Mouse (Mus musculus) limb, embryonic 12.5 days (tissue): ENCODE measurements around the gene 3100002H09Rik. TPM values are rescaled to one million over a fixed set of nuclear protein-coding genes. Genes with fewer than 3 reads are reported as not detected.

Experiments used
- ATAC-seq: fragments of 200-750 bp; cut with Nextera tagmentation; 2 replicates; pipeline ENCODE4 v1.8.0; 2017; ENCODE audit warnings: low read depth, moderate TSS enrichment; ENCODE audit not compliant: insufficient number of reproducible peaks, insufficient read depth, low FRiP score, low TSS enrichment
- H3K27ac ChIP-seq: fragments of 300-500 bp; sonication (generic); 2 replicates; pipeline ENCODE4 v1.5.1; 2016; ENCODE audit warnings: mild to moderate bottlenecking, moderate library complexity
- H3K27me3 ChIP-seq: fragments of 300-500 bp; sonication (generic); 2 replicates; pipeline ENCODE4 v1.6.1; 2016; ENCODE audit warnings: mild to moderate bottlenecking, moderate library complexity
- H3K36me3 ChIP-seq: fragments of 300-500 bp; sonication (generic); 2 replicates; pipeline ENCODE4 v1.6.1; 2016; ENCODE audit warnings: mild to moderate bottlenecking, moderate library complexity
- H3K4me1 ChIP-seq: fragments of 300-500 bp; sonication (generic); replicated peaks from 2 replicates; pipeline ENCODE4 v1.6.1; 2016
- H3K4me2 ChIP-seq: fragments of 300-500 bp; sonication (generic); 2 replicates; pipeline ENCODE4 v1.6.1; 2016; ENCODE audit warnings: mild to moderate bottlenecking, moderate library complexity
- H3K4me3 ChIP-seq: fragments of 300-500 bp; sonication (generic); replicated peaks from 2 replicates; pipeline ENCODE4 v1.5.1; 2016; ENCODE audit warnings: mild to moderate bottlenecking
- H3K9ac ChIP-seq: fragments of 300-500 bp; sonication (generic); replicated peaks from 2 replicates; pipeline ENCODE4 v1.6.1; 2016; ENCODE audit warnings: mild to moderate bottlenecking, moderate library complexity
- H3K9me3 ChIP-seq: fragments of 300-500 bp; sonication (generic); 2 replicates; pipeline ENCODE4 v1.6.1; 2016; ENCODE audit warnings: mild to moderate bottlenecking, moderate library complexity
- WGBS: fragments of 180-500 bp; shearing (Covaris S2); methylation state at CpG from one replicate; pipeline ENCODE4 v1.1.7; 2016; 5-methylcytosine and 5-hydroxymethylcytosine counted together
- polyA plus RNA-seq: library from polyadenylated mRNA; unstranded; fragments of >200 nt; fragmentation: Nextera tagmentation; extraction: Ambion mirVana; gene quantifications from 2 replicates; pipeline ENCODE4 v1.2.1, GENCODE M21; 2016

The 3100002H09Rik gene
- polyA plus RNA-seq = not detected in 2 replicates

DNA sequence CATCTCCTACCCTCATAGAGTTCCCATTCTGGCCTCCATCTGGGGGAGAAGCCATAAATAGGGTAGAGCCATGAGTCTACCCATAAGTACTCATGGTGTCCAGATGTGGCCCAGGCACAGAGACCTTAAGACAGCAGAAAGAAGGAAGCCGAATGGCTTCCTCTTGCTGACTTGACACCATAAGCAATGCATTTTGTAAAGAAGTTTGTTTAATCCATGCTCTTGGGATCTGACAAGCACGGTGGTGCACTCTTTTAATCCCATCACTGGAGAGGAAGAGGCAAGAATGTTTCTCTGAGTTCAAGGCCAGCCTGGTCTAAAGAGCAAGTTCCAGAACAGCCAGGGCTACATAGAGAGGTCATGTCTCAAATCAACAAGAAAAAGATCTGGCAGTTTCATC lies at the start of gene 3100002H09Rik:
Gene 3100002H09Rik (minus strand): TSS at position 101 of the 400 bp plus-strand sequence.
- WGBS = 82% methylated on average over 2 of the region's 2 CpGs
- no peak for ATAC-seq
- Histone ChIP-seq H3K4me1 (peaks cover 8% of the 10 kb centered on the region; the same call in 1 of the 2 replicates), H3K27ac (no peak within 1 kb of the TSS), H3K4me3 (no peak within 1 kb of the TSS), H3K4me2 (no peak within 1 kb of the TSS), H3K36me3 (no peaks in the 10 kb centered on the region), H3K9me3 (no peaks in the 10 kb centered on the region), H3K9ac (no peak within 1 kb of the TSS), H3K27me3 (peaks cover 42% of the 10 kb centered on the region)

DNA sequence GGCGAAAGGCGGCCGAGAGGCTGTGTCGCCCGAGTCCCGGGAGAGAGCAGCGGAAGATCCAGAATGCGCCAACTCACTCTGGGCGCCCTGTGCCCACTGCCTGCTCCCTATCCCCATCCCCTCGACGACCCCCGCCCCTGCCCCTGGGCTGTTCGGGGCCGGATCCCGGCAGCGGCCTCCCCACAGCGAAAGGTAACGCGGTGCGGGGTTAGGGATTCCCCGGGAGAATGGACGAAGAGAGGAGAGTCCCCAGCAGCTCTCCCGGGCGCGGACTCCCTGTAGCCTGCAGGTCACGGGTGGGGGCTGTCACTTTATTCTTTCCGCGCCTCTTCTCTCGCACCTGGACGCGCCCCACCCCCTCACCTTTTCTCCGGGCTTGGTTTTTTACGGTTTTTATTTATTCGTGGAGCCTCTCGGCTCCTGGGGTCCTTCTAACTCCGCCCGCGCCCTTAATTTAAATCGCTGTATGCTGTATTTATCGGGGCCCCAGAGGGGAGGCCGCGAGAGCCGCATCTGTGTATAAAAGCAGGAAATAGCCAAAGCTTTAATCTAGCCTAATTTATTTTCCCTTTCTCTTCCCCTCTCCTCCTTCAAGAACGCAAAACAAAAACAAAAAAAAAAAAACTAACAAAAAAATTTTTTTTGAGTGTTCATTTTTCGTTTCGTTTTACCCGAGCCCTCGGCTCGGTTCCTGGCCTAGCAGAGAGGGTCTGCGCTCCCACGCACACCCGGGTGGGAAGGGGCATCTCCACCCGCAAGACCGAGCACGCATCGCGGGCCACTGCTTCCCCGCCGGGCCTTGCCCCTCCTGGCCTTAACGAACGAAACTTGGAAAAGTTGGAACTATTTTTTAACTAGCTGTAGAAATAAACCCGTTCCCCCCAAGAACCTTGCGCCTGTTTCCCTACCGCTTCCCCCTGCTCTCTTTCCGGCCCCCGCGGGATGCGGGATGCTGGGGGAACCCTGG lies 48.9 kb upstream of the 3100002H09Rik start:
- Histone ChIP-seq H3K4me2 (peak overlapping the region; percentile 96), H3K36me3 (no peaks in the 10 kb centered on the region), H3K9ac (no peak overlapping the region), H3K4me1 (peaks cover 37% of the 10 kb centered on the region), H3K9me3 (no peaks in the 10 kb centered on the region), H3K27ac (no peak overlapping the region), H3K4me3 (peak overlapping the region; percentile 62), H3K27me3 (peaks cover 94% of the 10 kb centered on the region)
- ATAC-seq = no peak
- WGBS = 1% methylated on average over 68 of the region's 68 CpGs

DNA sequence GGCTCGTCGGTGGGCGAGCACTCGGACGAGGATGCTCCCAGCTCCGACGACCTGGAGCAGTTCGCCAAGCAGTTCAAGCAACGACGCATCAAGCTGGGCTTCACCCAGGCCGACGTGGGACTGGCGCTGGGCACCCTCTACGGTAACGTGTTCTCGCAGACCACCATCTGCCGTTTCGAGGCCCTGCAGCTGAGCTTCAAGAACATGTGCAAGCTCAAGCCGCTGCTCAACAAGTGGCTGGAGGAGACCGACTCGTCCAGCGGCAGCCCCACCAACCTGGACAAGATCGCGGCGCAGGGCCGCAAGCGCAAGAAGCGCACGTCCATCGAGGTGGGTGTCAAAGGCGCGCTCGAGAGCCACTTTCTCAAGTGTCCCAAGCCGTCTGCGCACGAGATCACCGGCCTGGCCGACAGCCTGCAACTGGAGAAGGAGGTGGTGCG lies 47.8 kb upstream of the 3100002H09Rik start:
- no peak overlapping the region for H3K27ac ChIP-seq
- no peak overlapping the region for H3K9ac ChIP-seq
- H3K4me2 ChIP-seq = peak overlapping the region; percentile 96
- peaks cover 31% of the 10 kb centered on the region for H3K4me1 ChIP-seq
- under 1% methylated on average over 39 of the region's 39 CpGs for WGBS
- ATAC-seq = no peak
- peak overlapping the region; percentile 62 for H3K4me3 ChIP-seq
- H3K36me3 ChIP-seq = no peaks in the 10 kb centered on the region
- peaks cover 93% of the 10 kb centered on the region for H3K27me3 ChIP-seq
- no peaks in the 10 kb centered on the region for H3K9me3 ChIP-seq

DNA sequence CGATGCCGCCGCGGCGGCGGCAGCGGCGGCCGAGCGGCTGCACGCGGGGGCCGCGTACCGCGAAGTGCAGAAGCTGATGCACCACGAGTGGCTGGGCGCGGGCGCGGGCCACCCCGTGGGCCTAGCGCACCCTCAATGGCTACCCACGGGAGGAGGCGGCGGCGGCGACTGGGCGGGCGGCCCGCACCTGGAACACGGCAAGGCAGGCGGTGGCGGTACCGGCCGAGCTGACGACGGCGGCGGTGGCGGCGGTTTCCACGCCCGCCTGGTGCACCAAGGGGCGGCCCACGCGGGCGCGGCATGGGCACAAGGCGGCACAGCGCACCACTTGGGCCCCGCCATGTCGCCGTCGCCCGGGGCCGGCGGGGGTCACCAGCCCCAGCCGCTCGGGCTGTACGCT lies 47.2 kb upstream of the 3100002H09Rik start:
- H3K27ac ChIP-seq = no peak overlapping the region
- H3K9me3 ChIP-seq = no peaks in the 10 kb centered on the region
- H3K9ac ChIP-seq = peak overlapping the region; percentile 47
- WGBS = 1% methylated on average over 43 of the region's 61 CpGs
- peaks cover 93% of the 10 kb centered on the region for H3K27me3 ChIP-seq
- H3K4me2 ChIP-seq = peak overlapping the region; percentile 96
- ATAC-seq = 0 out of 2 replicates have a peak, but pooled peaks have one; percentile 4
- H3K4me3 ChIP-seq = peak overlapping the region; percentile 62
- no peaks in the 10 kb centered on the region for H3K36me3 ChIP-seq
- peaks cover 35% of the 10 kb centered on the region for H3K4me1 ChIP-seq

DNA sequence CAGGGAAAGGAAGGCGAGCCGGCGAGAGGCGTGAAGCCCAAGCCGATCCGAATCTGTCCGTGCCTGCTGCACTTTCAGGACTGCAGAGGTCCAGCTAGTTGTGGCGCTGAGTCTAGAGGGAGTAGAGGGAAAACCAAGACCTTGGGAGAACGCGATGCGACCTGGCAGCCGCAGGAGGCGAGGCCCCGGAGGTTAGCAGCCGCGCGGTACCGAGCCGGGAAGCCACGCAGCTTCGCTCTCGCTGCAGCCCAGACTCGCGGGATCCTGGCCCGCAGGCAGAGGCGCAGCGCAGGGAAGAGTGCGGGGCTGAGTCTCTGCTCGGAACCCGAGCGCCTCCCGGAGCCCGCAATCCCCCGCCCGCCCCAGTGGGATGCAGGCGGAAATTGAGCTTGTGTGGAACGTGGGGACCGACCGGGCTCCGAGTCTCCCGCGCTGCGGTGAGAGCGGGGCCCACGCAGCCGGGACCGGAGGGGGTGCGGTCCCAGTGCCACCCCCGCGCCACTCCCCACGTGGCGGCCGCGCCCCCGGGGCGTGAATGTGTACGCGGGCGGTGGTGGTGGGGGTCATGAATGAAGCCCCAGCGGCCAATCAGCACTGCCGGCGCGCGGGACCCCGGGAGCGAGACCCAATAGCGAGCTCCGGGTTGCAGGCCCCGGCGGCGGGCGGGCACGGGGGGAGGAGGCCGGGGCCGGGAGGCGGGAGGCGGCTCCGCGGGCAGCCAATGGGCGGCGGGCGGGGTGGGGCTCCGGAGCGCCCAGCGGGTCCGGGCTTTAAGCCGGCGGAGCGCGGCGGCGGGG lies 46.4 kb upstream of the 3100002H09Rik start:
- H3K27ac ChIP-seq = no peak overlapping the region
- peaks cover 93% of the 10 kb centered on the region for H3K27me3 ChIP-seq
- under 1% methylated on average over 88 of the region's 92 CpGs for WGBS
- peak overlapping the region; percentile 96 for H3K4me2 ChIP-seq
- peak; percentile 85 for ATAC-seq
- H3K4me3 ChIP-seq = peak overlapping the region; percentile 62
- no peaks in the 10 kb centered on the region for H3K36me3 ChIP-seq
- H3K4me1 ChIP-seq = peaks cover 42% of the 10 kb centered on the region
- peak overlapping the region; percentile 54 for H3K9ac ChIP-seq
- H3K9me3 ChIP-seq = no peaks in the 10 kb centered on the region

DNA sequence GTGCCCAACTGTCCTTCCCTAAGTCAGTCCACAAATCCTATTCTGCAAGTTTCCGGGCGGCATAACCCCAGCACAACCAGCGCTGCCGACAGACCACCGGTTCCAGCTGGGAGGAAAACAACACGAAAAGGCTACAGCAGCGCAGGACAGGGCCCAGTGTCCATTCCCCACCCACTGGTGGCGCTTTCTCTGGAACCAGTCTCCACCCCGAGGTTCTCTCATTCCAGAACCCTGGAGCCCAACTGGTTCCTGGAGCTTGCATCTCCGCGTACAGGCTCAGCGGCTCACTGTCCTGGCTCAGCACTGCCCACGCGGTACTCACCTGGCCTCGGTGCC lies 45.9 kb upstream of the 3100002H09Rik start, which contains the start of gene Pou3f1:
Gene Pou3f1 (plus strand): TSS at position 290 of the 336 bp plus-strand sequence.
- H3K4me2 ChIP-seq = peak within 1 kb of the TSS; percentile 96
- H3K36me3 ChIP-seq = no peaks in the 10 kb centered on the region
- H3K27me3 ChIP-seq = peaks cover 92% of the 10 kb centered on the region
- no peak for ATAC-seq
- H3K4me1 ChIP-seq = peaks cover 42% of the 10 kb centered on the region
- H3K4me3 ChIP-seq = peak within 1 kb of the TSS; percentile 62
- peak within 1 kb of the TSS; percentile 54 for H3K9ac ChIP-seq
- WGBS = 2% methylated on average over 15 of the region's 15 CpGs
- no peaks in the 10 kb centered on the region for H3K9me3 ChIP-seq
- no peak within 1 kb of the TSS for H3K27ac ChIP-seq

DNA sequence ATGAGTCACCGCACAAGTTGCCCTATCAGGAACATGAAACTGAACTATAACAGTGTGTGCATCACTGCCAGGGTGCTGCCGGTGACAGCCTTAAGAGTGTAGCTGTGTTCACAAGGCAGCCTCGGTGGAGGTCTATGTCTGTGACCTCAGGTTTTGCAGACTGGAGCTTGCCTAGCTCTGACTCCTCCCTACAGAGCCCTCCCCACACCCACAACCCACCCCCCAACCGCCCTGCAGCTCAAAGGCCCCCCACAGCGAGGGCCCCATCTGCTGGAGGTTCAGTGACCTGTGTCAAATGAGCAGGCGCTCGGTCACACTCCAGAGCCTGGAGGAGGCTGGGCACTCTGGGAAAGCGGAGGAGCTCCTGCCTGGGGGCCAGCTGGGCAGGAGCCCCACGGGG lies 42.3 kb upstream of the 3100002H09Rik start:
- Histone ChIP-seq H3K4me3 (no peak overlapping the region), H3K9me3 (no peaks in the 10 kb centered on the region), H3K27ac (no peak overlapping the region), H3K9ac (no peak overlapping the region; the same call in 1 of the 2 replicates), H3K4me1 (peaks cover 28% of the 10 kb centered on the region), H3K27me3 (peaks cover 97% of the 10 kb centered on the region), H3K4me2 (no peak overlapping the region), H3K36me3 (no peaks in the 10 kb centered on the region)
- 5% methylated on average over 9 of the region's 9 CpGs for WGBS
- no peak for ATAC-seq

DNA sequence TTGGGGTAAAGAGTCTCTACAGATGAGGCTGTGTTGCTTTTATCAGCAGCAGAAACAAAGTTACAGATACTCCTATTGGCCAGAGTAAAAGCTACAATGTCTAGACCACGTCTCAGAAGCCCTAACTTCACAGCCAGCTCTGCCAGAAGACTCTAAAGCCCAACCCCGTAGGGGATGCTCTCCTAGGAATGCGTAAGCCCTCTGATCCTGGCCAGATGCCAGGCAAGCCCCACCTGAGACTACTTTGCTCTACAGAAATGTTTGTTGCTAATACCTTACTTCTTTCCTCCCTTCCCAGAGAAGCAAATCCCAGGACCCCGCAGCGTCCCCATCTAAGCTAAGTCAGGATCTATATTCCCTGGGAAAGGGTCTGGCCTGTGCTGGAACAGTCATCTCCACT lies 37.3 kb upstream of the 3100002H09Rik start:
- WGBS = 28% methylated on average over 5 of the region's 5 CpGs
- Histone ChIP-seq H3K27me3 (peaks cover 74% of the 10 kb centered on the region), H3K36me3 (no peaks in the 10 kb centered on the region), H3K27ac (no peak overlapping the region), H3K9me3 (no peaks in the 10 kb centered on the region), H3K4me2 (no peak overlapping the region), H3K9ac (no peak overlapping the region), H3K4me3 (no peak overlapping the region), H3K4me1 (peaks cover 26% of the 10 kb centered on the region)
- no peak for ATAC-seq

DNA sequence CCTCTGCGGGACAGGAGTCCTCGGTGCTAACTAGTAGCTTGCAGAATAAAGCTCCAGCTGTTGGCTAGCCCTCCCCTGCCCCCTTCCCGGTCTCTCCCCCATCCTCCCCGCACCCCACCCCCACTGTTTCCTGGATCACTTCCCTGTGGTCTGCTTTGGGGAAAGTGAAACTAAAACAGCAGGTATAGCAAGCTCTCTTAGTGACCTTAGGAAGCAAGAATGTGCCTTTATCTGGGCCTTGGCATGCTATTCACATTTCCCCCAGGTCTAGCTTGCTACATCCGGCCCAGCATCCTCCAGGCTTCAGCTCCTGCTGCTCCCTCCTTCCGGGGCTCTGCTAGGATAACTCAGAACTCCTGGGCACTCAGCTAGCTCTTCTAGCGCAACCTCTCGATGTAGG lies 36.0 kb upstream of the 3100002H09Rik start:
- Histone ChIP-seq H3K4me1 (peaks cover 19% of the 10 kb centered on the region), H3K9ac (no peak overlapping the region), H3K4me3 (0 out of 2 replicates have a peak overlapping the region, but pooled peaks have one; percentile 6), H3K36me3 (no peaks in the 10 kb centered on the region), H3K4me2 (peak overlapping the region; percentile 44), H3K9me3 (no peaks in the 10 kb centered on the region), H3K27me3 (peaks cover 67% of the 10 kb centered on the region), H3K27ac (no peak overlapping the region)
- ATAC-seq = no peak
- WGBS = 9% methylated on average over 8 of the region's 8 CpGs

DNA sequence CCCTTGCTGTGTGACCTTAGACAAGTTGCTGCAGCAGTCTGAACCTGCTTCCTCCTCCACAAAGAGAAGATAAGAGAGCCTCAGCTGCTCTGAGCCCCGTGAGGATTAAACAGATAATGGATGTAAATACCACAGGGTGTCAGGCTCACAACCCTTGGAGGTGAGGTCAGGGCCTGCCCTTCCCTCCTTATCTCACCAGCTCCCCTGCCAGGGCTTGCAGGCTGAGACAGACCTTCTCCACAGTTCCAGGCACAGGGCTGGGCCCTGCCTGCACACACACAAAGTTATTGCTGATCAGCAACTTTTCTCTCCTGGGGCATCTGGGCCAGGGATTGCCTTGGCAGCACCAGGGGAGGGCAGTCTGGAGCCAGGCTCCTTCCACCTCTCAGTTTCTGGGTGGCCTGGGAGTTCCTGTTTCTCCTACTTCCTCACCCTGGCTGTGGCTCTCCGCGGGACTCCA lies 34.4 kb upstream of the 3100002H09Rik start:
- Histone ChIP-seq H3K4me3 (no peak overlapping the region), H3K27ac (no peak overlapping the region), H3K27me3 (peaks cover 69% of the 10 kb centered on the region), H3K9me3 (no peaks in the 10 kb centered on the region), H3K4me1 (peaks cover 19% of the 10 kb centered on the region), H3K9ac (no peak overlapping the region), H3K36me3 (no peaks in the 10 kb centered on the region), H3K4me2 (no peak overlapping the region)
- no peak for ATAC-seq
- WGBS = 9% methylated on average over 3 of the region's 3 CpGs

DNA sequence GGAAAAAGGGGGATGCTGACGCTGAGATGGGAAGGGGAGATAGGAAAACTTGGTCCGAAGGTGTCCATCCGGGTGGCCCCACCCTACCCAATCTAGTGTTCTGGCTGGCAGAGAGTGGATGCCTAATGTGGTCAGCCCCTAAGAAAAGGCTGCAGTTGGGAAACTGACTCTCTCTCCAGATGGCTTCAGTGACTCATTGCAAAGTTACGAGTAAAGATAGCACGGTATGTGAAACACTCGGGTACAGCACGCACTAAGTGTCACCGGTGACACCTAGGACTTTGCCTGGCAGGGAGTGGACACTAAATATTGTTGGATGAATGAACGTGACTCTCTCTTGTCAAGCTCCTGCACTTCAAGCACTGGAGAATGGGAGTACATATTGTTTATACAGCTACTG lies 33.3 kb upstream of the 3100002H09Rik start:
- no peak overlapping the region for H3K27ac ChIP-seq
- H3K4me1 ChIP-seq = peaks cover 19% of the 10 kb centered on the region
- H3K9me3 ChIP-seq = no peaks in the 10 kb centered on the region
- H3K36me3 ChIP-seq = no peaks in the 10 kb centered on the region
- H3K9ac ChIP-seq = no peak overlapping the region
- no peak overlapping the region for H3K4me2 ChIP-seq
- WGBS = 89% methylated on average over 9 of the region's 9 CpGs
- H3K27me3 ChIP-seq = peaks cover 69% of the 10 kb centered on the region
- no peak for ATAC-seq
- H3K4me3 ChIP-seq = no peak overlapping the region
